Mouse (Mus musculus): Measurements from ENCODE around the gene Pmepa1.

Pmepa1 gene

DNA sequence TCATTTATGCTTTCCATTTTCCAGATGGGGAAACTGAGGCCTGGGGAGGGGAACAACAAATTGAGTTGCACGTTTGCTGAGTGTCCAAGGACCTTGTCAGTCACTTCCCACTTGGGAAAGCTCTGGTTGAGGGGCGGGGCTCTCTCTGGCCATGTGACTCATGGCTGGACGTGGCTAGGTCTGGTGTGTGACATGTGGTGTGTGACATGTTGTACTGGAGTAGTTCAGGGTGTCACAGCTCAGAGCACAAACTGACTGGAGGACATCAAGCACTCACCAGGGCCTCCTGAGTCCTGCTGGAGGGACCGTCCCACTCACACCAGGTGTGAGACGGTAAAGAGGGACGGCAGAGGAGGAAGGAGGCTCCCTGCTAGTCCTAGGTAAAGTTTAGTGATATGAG, 91.1 kb downstream of the Pmepa1 start:
- no peak for DNase-seq (ENCODE audit: low spot score)

DNA sequence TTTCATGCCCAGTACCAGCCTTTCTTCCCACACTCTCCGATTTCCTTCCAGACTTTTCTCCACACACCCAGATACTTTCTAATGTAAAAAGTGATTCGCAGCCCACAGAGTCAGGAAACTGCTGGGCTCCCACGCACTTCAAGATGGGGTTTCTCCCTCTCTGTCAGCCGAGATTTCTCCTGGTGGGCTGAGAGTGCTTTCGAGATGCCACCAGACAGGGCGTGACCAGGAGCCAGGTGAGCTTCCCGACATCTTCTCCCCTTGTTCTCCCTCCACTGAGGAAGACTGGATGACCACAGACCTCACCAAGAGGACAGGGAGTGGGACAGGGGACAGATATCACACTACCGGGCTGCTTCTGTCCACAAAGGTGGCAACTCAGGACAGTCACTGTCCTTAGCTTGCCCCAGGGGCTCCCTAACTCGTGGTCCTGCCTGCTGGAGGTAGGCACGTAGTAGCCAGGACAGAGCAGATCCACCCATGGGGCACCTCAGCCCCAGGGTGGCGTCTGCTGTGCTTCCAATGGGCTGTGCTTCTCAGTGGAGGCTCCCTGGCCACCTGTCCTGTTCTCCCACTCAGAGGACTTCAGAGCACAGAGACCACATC, 91.8 kb downstream of the Pmepa1 start:
- no peak for DNase-seq (ENCODE audit: low spot score)

DNA sequence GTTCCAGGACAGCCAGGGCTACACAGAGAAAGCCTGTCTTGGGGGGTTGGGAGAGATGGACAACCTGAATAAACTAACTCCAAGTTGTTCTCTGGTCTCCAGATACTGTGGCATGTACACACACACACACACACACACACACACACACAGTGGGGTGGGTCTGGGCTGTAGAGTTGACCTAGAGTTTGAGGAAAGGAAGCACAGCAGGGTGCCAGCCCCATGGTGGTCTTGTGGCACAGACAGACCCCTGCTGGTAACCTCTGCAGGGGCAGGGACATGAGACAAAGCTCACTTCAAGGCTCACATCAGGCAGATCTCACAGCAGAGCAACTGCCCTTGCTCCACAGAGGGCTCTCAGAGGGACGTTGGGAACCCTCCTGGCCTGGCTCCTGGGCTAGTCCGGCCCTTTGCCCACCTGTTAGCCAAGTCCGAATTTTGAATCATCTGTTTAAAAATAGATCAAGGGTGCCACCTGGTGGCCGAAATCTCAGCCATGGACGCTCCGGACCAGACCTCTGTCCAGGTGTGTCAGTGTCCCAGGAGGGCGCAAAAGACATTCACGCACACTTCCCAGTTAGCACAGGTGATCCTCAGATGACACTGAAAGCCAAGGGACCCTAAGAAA, 92.4 kb downstream of the Pmepa1 start:
- DNase-seq (ENCODE audit: low spot score) = peak; percentile 59

DNA sequence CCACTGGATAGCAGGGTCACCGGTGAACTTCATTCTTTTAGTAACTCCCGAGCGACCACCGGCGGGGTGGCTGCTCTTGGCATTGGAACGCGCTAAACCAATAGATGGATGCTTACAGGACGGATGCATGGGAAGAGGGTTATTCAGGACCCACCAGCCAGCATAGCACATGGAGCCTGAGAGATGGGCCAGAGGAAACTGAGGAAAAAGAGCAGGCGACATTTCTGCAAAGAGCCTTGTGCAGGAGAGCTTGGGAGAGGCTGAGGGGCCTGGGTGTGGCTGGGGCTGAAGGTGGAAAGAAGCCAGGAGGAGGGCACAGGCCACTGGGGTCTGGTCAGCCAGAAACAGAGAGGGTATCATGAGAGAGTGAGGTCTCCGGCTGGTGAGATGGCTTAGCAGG, 93.0 kb downstream of the Pmepa1 start:
- DNase-seq (ENCODE audit: low spot score) = no peak

DNA sequence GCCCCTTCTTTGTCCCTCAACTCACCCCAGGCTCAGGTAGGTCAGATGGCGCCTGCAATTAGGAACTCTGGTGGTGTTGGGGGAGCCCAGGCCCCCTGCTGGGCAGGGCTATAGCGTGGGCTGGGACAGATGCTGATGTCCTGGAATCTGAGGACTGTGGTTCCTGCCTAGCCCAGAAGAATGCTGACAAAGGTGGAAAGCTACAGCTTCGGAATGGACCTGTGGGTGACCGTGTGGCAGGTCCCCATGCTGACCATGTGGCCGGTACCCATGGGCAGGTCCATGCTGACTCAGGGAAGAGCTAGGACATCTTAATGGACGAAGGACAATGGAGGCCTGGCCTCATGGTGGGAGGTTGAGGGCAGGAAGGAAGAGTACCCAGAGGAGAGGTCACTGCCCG, 93.5 kb downstream of the Pmepa1 start:
- no peak for DNase-seq (ENCODE audit: low spot score)

DNA sequence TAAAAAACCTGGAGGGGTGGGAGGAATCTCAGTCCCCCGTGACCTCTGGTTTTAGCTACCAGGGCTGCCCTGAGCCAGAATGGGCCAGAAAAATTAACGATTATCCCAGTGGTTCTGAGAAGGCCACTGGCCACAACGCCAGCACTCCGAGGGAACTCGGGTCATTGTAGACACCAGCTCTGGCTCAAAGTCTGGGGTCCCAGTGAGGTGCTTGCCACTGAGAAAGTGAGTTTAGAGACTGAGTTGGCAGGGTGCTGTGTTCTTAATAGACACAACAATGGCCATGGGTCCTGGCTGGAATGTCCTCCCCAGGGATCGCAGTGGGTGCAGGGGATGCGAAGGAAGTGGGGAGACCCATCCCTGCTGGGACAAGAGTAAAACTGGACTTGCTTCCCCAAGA, 94.4 kb downstream of the Pmepa1 start:
- DNase-seq (ENCODE audit: low spot score) = no peak

DNA sequence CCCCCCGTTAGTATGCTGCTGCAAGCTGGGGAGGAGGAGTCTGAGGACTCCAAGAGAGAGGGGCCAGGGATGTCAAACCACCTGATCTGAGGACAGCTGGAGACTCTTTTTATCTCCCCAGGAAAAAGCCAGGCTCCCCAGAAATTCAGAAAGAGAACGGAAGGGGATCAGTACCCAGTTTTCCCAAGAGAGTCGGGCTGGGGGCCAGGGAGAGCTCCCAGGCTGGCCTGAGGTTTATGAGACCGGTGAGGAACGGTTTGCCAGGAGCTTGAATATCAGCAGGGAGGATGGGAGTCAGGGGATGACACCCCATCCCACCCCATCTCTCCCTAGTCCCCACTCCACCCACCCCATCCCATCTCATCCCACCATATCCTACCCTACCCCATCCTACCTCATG, 94.8 kb downstream of the Pmepa1 start:
- no peak for DNase-seq (ENCODE audit: low spot score)

DNA sequence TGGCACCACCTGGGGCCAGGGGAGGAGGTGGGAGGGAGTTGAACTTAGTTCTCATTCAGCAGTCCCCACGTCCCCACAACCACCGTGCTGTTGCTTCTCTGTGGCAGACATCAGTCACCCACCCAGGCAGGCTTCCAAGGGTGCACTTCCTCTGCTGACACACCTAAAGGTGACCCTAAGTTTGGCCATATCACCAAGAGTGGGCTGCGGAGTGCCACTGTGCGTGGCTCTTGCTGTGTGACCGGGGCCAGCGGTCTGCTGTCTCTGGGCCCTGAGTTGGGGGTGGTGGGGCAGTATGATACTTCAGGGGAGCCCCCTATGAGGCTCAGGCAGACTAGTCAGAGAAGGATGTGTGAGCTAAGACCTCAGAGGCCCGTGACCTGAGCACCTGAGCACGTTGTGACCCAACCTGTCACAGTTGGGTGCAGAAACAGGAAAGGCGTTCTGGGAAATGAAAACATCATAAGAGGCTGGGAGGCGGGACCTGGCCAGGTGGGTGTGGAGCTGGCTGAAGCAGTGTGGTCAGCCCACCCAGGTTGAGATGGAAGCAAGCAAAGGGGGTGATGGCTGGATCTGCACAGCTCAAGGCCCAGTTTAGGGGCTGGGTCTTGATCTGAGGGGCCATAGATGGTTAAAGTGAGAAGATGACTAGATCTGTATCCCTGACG, 95.5 kb downstream of the Pmepa1 start:
- DNase-seq (ENCODE audit: low spot score) = no peak

DNA sequence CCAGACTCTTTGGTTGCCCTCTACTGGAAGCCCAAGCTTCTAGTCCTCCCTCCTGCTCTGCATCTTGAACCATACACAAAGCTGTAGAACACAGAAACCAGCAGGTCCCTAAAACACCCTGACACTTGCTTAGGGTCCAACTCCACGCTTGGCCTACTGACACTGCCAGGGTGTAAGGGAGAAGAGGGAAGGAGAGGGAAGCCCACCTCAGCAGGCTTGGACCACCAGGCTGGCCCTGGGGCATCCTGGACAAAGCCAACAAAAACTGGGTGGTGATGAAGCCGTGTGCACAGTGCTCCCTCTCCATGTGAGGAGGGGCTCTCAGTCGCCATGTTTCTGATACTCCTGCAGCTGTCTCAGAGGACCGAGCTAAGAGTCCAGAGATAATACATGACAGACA, 96.3 kb downstream of the Pmepa1 start:
- no peak for DNase-seq (ENCODE audit: low spot score)

DNA sequence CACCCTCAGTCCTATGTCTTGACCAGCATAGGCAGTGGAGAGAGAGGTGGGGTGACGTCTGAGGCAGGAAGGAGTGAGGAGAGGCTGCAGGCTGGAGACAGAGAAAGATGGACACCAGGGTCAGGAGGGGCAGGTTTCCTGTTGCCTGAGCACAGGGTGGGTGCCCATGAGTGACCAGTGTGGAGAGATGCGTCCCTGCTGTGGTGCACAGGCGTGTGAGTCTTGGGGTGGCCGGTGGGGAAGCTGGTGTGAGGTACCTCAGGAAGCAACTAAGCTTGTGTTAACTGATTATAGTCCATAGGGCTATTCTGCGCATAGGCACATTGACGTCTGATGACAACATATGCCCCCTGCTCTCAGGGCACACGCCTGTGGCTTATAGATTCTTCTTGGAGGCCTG, 97.3 kb downstream of the Pmepa1 start:
- DNase-seq (ENCODE audit: low spot score) = no peak

DNA sequence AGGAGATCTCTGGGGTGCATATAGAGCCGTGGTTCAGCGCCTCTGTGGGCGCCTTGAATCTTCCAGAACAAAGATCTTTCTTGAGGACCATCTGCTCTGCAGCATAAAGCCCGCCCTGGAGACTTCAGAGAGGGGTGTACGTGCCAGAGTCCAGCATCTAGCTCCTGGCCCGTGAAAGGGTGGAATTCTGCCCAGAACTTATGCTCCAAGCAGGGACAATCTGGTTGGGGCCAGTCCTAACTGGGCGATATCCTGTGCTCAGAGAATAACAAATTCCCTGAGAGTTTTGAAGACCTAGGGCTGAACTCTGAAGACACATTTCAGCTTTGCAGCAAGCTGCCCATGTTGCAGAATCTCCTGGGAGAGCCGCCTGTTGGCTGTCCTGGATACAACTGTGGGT, 98.4 kb downstream of the Pmepa1 start:
- no peak for DNase-seq (ENCODE audit: low spot score)

DNA sequence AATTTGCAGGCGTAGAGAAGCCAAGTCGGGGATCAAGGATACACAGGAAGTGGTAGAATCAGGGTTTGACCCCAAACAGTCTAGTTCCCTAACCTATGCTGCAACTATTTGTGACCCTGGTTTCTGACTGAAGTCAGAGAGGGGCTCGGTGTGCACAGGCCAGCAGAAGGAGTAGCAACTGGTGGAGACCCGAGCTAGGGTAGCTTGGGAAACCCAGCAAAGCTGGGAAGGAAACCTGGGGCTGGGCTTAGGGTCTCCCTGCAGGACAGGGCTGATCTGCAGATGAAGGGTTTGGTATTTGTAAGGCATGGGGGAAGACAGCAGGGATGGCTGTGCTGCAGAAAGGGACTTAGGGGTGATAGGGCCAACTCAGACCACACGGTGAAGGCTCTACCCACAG, 98.9 kb downstream of the Pmepa1 start:
- DNase-seq (ENCODE audit: low spot score) = no peak

DNA sequence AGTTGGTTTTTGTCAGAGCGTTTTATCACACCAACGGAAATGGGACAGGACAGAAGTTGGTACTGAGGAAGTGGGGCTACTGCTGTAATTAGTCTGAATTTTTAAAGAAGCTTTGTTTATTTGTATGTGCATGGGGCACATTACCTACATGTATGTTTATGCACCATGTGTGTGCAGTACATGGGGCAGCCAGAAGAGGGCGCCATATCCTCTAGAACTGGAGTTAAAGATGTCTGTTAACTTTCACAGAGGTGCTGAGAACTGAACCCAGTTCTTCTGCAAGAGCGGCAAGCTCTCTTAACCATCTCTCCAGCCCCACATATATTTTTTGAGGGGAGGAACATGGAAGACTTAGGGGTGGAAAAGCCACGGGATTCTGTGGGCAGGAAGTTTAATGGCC, 100.6 kb downstream of the Pmepa1 start:
- DNase-seq (ENCODE audit: low spot score) = peak; percentile 4

DNA sequence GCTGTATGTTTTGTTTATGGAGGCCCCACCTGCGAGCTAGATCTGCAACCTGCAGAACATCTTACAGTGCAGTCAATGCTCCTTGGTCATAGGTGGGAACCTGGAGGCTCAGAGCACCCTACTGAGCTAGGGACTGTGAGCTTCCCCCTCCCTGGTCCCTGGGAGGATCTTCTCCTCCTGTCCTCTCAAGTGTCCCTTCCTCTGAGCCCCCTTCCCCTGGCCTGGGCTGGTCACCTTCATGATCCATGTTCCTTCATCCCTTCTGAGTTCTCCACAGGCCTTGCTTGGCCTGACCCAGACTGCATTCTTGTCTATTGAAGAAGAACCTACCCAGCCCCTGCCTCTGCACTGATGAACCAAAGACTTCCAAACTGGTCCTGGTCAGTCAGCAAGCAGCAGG, 101.8 kb downstream of the Pmepa1 start:
- no peak for DNase-seq (ENCODE audit: low spot score)
